Mouse (Mus musculus) megakaryocyte-erythroid progenitor cell, adult 5-6 weeks (primary cell): ENCODE results near the gene Carm1. TPM values are rescaled to one million over a fixed set of nuclear protein-coding genes. Genes with fewer than 3 reads are reported as not detected.
"Not testable (repeated sequence)": the region's sequence is repeated elsewhere in the genome, so short reads cannot be mapped to it uniquely, and the experiment has no call there.

ENCODE experiments used
- ATAC-seq: replicated peaks from 2 replicates; pipeline ENCODE4 v1.8.0; 2016; ENCODE audit warnings: mild to moderate bottlenecking, inconsistent platforms; ENCODE audit not compliant: severe bottlenecking, poor library complexity, low FRiP score, low TSS enrichment
- total RNA-seq, 2 experiments: library from RNA; stranded (forward) in 1 of 2; stranded (reverse) in 1 of 2; fragments of 200-1000, 215-1000 nt in 1 of 2; fragments of >200 nt in 1 of 2; fragmentation: Nextera tagmentation in 1 of 2; gene quantifications; 2 replicates each; pipeline ENCODE4 v1.2.3; 2014 to 2017

The Carm1 gene
- total RNA-seq, 2 experiments from 2014 or later, result 46.0 to 131 TPM

GRCm38 (mm10) chr9:21567051-21567450 is 20.4 kb downstream of the Carm1 start:
- ATAC-seq, result 0 out of 2 replicates have a peak, but pooled peaks have one; percentile 9

- no peak for ATAC-seq
Measured at GRCm38 (mm10) chr9:21568657-21569255, 22.1 kb downstream of the Carm1 start.

GRCm38 (mm10) chr9:21574012-21574801 is 27.5 kb downstream of the Carm1 start:
- no peak for ATAC-seq

- no peak for ATAC-seq
Measured at GRCm38 (mm10) chr9:21575253-21575652, 28.6 kb downstream of the Carm1 start.

- no peak for ATAC-seq
Measured at GRCm38 (mm10) chr9:21576286-21576685, 29.6 kb downstream of the Carm1 start.

DNA sequence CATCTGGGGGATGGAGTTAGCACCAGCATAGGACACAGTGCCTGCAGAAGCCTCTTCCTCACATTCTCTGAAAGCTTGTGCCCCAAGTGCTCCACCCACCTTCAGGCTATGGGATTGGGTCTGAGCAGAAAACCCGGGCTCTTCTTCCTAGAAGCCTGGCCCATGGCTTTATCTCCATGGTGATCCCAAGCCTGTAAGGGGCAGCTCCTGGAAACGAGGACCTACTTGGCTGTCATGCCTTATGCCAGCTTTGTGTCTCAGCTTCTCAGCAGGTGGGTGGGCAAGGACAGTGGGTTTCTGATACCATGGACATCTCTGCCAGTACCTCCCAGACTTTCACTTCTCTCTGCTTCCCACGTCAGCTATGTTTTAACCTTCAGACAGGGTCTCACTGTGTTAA is 31.5 kb downstream of the Carm1 start:
- ATAC-seq, result no peak

DNA sequence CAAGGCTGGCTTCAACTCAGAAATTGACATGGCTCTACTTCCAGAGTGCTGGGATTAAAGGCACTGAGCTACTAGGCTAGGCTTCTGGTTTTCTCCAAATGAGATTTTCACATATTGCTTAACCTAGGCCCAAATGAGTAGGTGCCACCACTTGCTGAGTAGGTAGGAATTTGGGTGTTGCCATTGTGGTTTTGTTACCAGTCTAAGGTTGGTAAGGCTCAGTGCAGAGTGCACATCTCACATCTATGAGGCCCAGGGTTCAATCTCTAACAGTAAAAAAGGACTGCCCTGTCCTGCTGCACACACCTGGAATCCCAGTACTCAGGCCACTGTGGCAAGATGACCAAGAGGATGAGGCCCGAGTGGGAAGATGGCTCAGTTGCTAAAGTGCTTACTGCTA is 38.7 kb downstream of the Carm1 start:
- ATAC-seq, result no peak

- ATAC-seq, result no peak
Measured at GRCm38 (mm10) chr9:21587678-21588349, 41.1 kb downstream of the Carm1 start.

DNA sequence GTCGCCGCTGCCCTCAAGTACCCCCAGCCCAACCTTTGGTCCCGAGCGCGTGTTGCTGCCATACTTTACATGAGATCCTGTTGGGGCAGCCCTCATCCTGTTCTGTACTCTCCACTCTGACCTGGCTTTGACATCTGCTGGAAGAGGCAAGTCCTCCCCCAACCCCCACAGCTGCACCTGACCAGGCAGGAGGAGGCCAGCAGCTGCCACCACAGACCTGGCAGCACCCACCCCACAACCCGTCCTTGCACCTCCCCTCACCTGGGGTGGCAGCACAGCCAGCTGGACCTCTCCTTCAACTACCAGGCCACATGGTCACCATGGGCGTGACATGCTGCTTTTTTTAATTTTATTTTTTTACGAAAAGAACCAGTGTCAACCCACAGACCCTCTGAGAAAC is 41.7 kb downstream of the Carm1 start:
- ATAC-seq, result no peak

- ATAC-seq, result no peak
Measured at GRCm38 (mm10) chr9:21589538-21589937, 42.8 kb downstream of the Carm1 start.

DNA sequence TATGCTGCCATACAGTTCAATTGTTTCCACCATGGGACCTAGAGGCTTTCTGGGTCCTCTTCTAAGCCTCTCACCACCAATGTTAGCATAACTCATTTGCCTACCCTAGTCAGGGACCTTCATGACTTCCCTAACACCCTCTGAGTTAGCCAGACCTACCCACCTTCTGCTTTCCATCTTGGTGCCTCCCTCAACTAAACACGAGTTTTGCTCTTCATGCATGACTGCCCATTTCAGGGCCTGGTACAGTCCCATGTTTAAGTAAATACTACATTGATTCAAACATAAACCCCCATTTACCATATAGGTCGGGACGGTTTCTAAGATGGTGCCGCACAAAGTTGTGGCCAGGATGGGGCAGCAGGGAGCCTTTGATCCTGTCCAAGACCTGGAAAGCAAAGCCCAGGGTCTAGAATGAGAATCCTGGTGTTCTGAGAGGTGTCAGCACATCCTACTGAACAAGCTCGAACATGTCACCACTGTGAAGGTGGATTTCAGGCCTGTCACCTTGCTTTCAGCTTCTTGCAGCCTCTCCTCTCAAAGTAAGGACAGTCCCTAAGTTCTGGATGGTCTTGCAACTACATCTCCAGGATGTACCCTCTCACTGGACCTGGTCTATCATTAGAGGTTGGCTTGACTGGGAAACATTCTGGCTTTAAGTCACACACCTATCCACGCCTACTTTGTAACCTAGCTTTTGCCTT is 44.6 kb downstream of the Carm1 start:
- no peak for ATAC-seq

- ATAC-seq, result peak; percentile 1; the same call in 1 of the 2 replicates
Measured at GRCm38 (mm10) chr9:21591831-21592702, 45.4 kb downstream of the Carm1 start.

GRCm38 (mm10) chr9:21592703-21593121 is 46.0 kb downstream of the Carm1 start, which contains the start of the genes Timm29 and Yipf2:
Timm29 (plus strand) TSS chr9:21592722.
Yipf2 (minus strand) TSS chr9:21592828.
- ATAC-seq, result peak; percentile 71

GRCm38 (mm10) chr9:21593122-21593721 is 46.5 kb downstream of the Carm1 start:
- peak; percentile 27 for ATAC-seq

- ATAC-seq, result not testable (repeated sequence)
Measured at GRCm38 (mm10) chr9:21594350-21594749, 47.7 kb downstream of the Carm1 start.

DNA sequence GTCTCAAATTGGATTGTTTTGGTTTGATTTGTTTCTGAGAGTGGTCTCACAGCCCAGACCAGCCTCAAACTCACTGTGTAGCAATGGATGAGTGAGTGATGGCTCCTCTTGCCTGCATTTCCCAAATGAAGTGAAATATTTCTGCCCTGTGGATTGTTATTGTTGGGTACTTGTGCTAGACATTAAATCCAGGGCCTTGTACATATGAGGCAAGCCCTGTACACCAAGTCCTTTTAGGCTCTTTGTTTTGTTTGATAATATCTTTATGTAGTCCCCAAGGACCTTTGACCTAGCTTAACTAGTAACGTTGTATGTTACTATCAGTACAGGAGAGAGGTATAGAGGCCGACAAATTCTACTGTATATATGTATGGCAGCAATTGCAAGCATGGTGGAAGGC is 48.1 kb downstream of the Carm1 start:
- no peak for ATAC-seq

GRCm38 (mm10) chr9:21598198-21598597 is 51.5 kb downstream of the Carm1 start:
- ATAC-seq, result peak; percentile 71

GRCm38 (mm10) chr9:21600186-21600585 is 53.5 kb downstream of the Carm1 start:
- ATAC-seq, result peak; percentile 53
